Mouse (Mus musculus): ENCODE measurements at regions not wholly inside any gene's neighbourhood (a gene's known extent, or its start where the extent isn't known, plus 50 kb on each side); places are given as distances from the start of the nearest gene placed in this dataset.
A peak's percentile ranks its signal among the peaks of the same experiment; 100 is the strongest.
"Not testable (repeated sequence)": the region's sequence is repeated elsewhere in the genome, so short reads cannot be mapped to it uniquely, and the experiment has no call there.

GRCm38 (mm10) chr1:176511467-176511866 is 236.4 kb upstream of the Pld5 start:
- Histone ChIP-seq H3K4me1 (ENCODE audit: insufficient read depth, low read length) (no peaks in the 10 kb centered on the region), H3K9me3 (ENCODE audit: low read length) (no peaks in the 10 kb centered on the region), H3K27ac (ENCODE audit: low read length) (no peak overlapping the region), H3K27me3 (ENCODE audit: insufficient read depth, low read length) (no peaks in the 10 kb centered on the region), H3K9ac (replicated peaks; ENCODE audit: low read length) (no peak overlapping the region), H3K4me3 (ENCODE audit: low read length) (no peak overlapping the region), H3K36me3 (ENCODE audit: insufficient read depth, low read length) (no peaks in the 10 kb centered on the region), H3K4me2 (replicated peaks; ENCODE audit: low read depth, low read length) (no peak overlapping the region)
- ATAC-seq (ENCODE audit: low FRiP score, low TSS enrichment), result no peak
- WGBS, result 84% methylated on average over 3 of the region's 3 CpGs

DNA sequence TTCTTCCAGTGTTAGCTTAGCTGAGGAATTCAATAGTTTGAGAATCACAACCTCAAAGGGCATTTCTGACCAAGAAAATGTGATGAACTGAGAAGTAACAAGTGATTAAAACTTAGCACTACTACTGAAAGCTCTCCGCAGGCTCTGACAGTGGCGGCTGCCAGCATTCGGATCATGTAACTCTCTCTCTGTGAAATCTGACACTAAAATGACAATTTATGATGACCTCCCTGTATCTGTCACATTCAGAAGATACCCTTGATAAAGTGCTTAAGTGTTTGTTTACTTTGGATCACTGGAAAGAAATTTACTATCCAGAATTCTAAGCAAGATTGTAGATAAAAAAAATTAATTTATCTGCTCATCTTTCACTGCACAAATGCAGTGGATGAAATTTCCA is 230.3 kb upstream of the Pld5 start:
- no peaks in the 10 kb centered on the region for H3K4me1 ChIP-seq (ENCODE audit: insufficient read depth, low read length)
- no peaks in the 10 kb centered on the region for H3K9me3 ChIP-seq (ENCODE audit: low read length)
- H3K27me3 ChIP-seq (ENCODE audit: insufficient read depth, low read length), result no peaks in the 10 kb centered on the region
- H3K9ac ChIP-seq (replicated peaks; ENCODE audit: low read length), result no peak overlapping the region
- no peak overlapping the region for H3K27ac ChIP-seq (ENCODE audit: low read length)
- H3K36me3 ChIP-seq (ENCODE audit: insufficient read depth, low read length), result no peaks in the 10 kb centered on the region
- ATAC-seq (ENCODE audit: low FRiP score, low TSS enrichment), result peak; percentile 70
- no peak overlapping the region for H3K4me2 ChIP-seq (replicated peaks; ENCODE audit: low read depth, low read length)
- WGBS, result 31% methylated on average over 3 of the region's 3 CpGs
- no peak overlapping the region for H3K4me3 ChIP-seq (ENCODE audit: low read length)

- ATAC-seq (ENCODE audit: low FRiP score, low TSS enrichment); H3K9me3 ChIP-seq (ENCODE audit: low read length); H3K36me3 ChIP-seq (ENCODE audit: insufficient read depth, low read length); H3K27me3 ChIP-seq (ENCODE audit: insufficient read depth, low read length); H3K4me2 ChIP-seq (replicated peaks; ENCODE audit: low read depth, low read length); H3K27ac ChIP-seq (ENCODE audit: low read length); H3K9ac ChIP-seq (replicated peaks; ENCODE audit: low read length); H3K4me3 ChIP-seq (ENCODE audit: low read length); H3K4me1 ChIP-seq (ENCODE audit: insufficient read depth, low read length): not testable (repeated sequence)
- 63% methylated on average over 6 of the region's 6 CpGs for WGBS
These were observed 229.6 kb upstream of the Pld5 start for GRCm38 (mm10) chr1:176504731-176505130.

DNA sequence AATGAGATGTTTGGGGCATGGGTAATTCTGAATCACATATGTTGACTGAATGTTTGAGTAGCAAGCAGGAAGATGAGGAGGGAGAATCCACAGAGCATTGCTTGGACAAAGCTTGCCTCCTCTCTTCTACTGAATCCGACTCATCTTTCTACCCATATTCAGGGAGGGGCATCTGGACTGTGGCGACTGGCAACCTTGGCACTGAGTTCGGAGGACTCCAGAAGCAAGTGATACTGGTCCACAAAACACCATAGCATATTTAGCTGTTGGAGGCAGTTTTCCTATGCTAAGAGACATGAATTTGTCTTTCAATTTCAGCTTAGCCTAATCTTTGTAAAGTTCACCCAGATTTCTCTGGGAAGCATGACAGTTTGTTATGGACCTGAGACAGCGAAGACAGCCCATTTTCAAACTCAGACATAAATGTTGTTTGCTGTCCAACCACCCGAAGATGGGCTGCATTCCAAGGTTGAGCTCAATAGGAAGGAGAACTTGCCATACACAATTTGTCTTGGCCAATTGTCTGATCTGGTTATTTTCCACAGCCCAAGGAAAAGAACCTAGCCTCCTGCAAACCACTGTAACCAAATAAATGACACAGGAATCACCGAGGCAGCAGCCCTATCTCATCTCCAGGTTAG is 224.0 kb upstream of the Pld5 start:
- H3K27ac ChIP-seq (ENCODE audit: low read length), result no peak overlapping the region
- H3K4me2 ChIP-seq (replicated peaks; ENCODE audit: low read depth, low read length), result no peak overlapping the region
- no peak for ATAC-seq (ENCODE audit: low FRiP score, low TSS enrichment)
- no peaks in the 10 kb centered on the region for H3K9me3 ChIP-seq (ENCODE audit: low read length)
- no peak overlapping the region for H3K9ac ChIP-seq (replicated peaks; ENCODE audit: low read length)
- H3K36me3 ChIP-seq (ENCODE audit: insufficient read depth, low read length), result no peaks in the 10 kb centered on the region
- H3K4me3 ChIP-seq (ENCODE audit: low read length), result no peak overlapping the region
- no peaks in the 10 kb centered on the region for H3K4me1 ChIP-seq (ENCODE audit: insufficient read depth, low read length)
- no peaks in the 10 kb centered on the region for H3K27me3 ChIP-seq (ENCODE audit: insufficient read depth, low read length)
- WGBS, result 83% methylated on average over 6 of the region's 6 CpGs

DNA sequence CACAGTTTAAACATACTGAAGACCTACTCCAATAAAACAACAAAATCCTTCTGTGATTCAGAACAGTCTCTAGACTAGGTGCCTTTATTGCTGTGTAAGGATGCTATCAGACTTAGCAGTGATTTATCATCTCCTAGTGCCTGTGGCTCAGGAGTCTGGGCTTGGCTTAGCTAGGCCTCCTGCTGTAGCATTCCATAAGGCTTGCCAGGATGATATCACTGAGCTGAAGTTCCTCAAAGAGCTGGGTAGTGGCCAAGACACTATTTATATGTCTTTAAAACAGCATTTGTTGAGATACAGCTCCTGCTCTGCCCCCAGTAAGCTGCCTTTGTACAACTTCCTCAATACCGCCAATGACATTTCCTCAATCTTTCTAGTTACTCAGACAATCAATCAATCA is 193.4 kb upstream of the Pld5 start:
- Histone ChIP-seq H3K4me2 (replicated peaks; ENCODE audit: low read depth, low read length) (no peak overlapping the region), H3K9ac (replicated peaks; ENCODE audit: low read length) (no peak overlapping the region), H3K36me3 (ENCODE audit: insufficient read depth, low read length) (no peaks in the 10 kb centered on the region), H3K4me3 (ENCODE audit: low read length) (no peak overlapping the region), H3K27me3 (ENCODE audit: insufficient read depth, low read length) (no peaks in the 10 kb centered on the region), H3K4me1 (ENCODE audit: insufficient read depth, low read length) (no peaks in the 10 kb centered on the region), H3K27ac (ENCODE audit: low read length) (no peak overlapping the region), H3K9me3 (ENCODE audit: low read length) (no peaks in the 10 kb centered on the region)
- WGBS, result 91% methylated on average over 1 of the region's 1 CpGs
- ATAC-seq (ENCODE audit: low FRiP score, low TSS enrichment), result no peak

DNA sequence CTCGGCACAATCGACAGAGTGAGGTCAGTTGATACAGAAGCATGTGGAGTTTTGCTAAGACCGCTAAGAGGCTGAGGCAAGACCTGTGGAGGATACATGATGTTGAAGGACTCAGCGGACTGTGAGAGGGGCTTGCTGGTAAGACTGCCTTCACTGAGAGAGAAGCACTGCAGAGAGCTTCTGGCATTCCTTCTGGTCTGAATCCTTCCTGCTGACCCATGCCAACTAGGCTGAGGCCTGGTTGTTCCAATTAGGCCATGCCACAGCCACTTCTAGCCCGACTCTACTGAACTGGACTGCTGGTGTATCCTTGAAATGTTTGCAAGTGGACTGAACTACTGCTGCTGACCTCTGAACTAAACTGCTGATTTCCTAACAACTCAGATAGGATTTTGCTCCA is 187.0 kb upstream of the Pld5 start:
- no peaks in the 10 kb centered on the region for H3K4me1 ChIP-seq (ENCODE audit: insufficient read depth, low read length)
- no peak overlapping the region for H3K4me2 ChIP-seq (replicated peaks; ENCODE audit: low read depth, low read length)
- no peak overlapping the region for H3K4me3 ChIP-seq (ENCODE audit: low read length)
- no peak overlapping the region for H3K9ac ChIP-seq (replicated peaks; ENCODE audit: low read length)
- no peaks in the 10 kb centered on the region for H3K27me3 ChIP-seq (ENCODE audit: insufficient read depth, low read length)
- H3K36me3 ChIP-seq (ENCODE audit: insufficient read depth, low read length), result no peaks in the 10 kb centered on the region
- WGBS, result 81% methylated on average over 5 of the region's 5 CpGs
- no peak overlapping the region for H3K27ac ChIP-seq (ENCODE audit: low read length)
- H3K9me3 ChIP-seq (ENCODE audit: low read length), result no peaks in the 10 kb centered on the region
- ATAC-seq (ENCODE audit: low FRiP score, low TSS enrichment), result no peak

DNA sequence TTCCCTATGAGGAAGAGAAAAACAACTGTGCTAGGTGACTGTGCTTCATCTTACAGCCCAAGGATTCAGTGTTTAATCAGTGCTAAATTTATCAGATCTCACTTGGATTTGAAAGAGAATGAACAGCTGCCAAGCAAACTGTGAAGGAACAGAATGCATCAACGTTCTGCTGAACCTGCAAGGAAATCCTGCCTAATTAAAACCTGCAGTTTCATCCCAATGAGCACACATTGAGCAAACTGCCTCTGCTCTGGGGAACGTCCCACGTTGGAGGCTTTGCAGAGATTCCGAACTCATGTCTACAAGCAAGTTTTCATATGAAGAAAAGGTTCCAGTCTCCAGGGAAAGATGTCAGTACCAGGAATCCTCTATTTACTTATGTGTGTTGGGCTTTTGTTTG is 171.6 kb upstream of the Pld5 start:
- Histone ChIP-seq H3K27me3 (ENCODE audit: insufficient read depth, low read length) (no peaks in the 10 kb centered on the region), H3K9ac (replicated peaks; ENCODE audit: low read length) (no peak overlapping the region), H3K36me3 (ENCODE audit: insufficient read depth, low read length) (no peaks in the 10 kb centered on the region), H3K27ac (ENCODE audit: low read length) (no peak overlapping the region), H3K9me3 (ENCODE audit: low read length) (no peaks in the 10 kb centered on the region), H3K4me1 (ENCODE audit: insufficient read depth, low read length) (no peaks in the 10 kb centered on the region), H3K4me3 (ENCODE audit: low read length) (no peak overlapping the region), H3K4me2 (replicated peaks; ENCODE audit: low read depth, low read length) (no peak overlapping the region)
- 63% methylated on average over 4 of the region's 4 CpGs for WGBS
- ATAC-seq (ENCODE audit: low FRiP score, low TSS enrichment), result no peak

DNA sequence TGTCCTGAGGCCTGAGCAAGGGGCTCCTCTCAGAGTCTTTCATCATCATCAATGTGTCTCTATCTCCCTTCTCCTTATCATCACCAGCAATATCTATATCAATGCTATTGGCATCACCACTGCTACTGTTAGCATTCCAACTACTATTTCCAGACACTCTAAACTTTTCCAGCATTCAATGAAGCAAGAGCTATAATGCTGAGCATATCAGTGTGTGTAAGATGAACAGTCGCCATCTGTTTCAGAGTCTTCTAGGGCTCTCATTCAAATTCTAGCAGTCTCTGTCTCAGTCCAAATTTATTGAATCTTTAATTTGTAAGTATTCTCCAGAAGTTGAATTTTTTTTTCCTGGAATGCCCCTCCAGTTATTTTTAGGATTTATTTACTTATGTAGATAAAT is 168.6 kb upstream of the Pld5 start:
- Histone ChIP-seq H3K9me3 (ENCODE audit: low read length) (no peaks in the 10 kb centered on the region), H3K4me2 (replicated peaks; ENCODE audit: low read depth, low read length) (no peak overlapping the region), H3K27ac (ENCODE audit: low read length) (no peak overlapping the region), H3K9ac (replicated peaks; ENCODE audit: low read length) (no peak overlapping the region), H3K27me3 (ENCODE audit: insufficient read depth, low read length) (no peaks in the 10 kb centered on the region), H3K4me1 (ENCODE audit: insufficient read depth, low read length) (no peaks in the 10 kb centered on the region), H3K36me3 (ENCODE audit: insufficient read depth, low read length) (no peaks in the 10 kb centered on the region), H3K4me3 (ENCODE audit: low read length) (no peak overlapping the region)
- ATAC-seq (ENCODE audit: low FRiP score, low TSS enrichment), result no peak
- 88% methylated on average over 1 of the region's 1 CpGs for WGBS

GRCm38 (mm10) chr1:176440254-176440653 is 165.1 kb upstream of the Pld5 start:
- H3K4me1 ChIP-seq (ENCODE audit: insufficient read depth, low read length), result no peaks in the 10 kb centered on the region
- H3K27ac ChIP-seq (ENCODE audit: low read length), result no peak overlapping the region
- H3K36me3 ChIP-seq (ENCODE audit: insufficient read depth, low read length), result no peaks in the 10 kb centered on the region
- no peak overlapping the region for H3K4me2 ChIP-seq (replicated peaks; ENCODE audit: low read depth, low read length)
- WGBS, result 66% methylated on average over 3 of the region's 3 CpGs
- no peak for ATAC-seq (ENCODE audit: low FRiP score, low TSS enrichment)
- no peak overlapping the region for H3K4me3 ChIP-seq (ENCODE audit: low read length)
- no peak overlapping the region for H3K9ac ChIP-seq (replicated peaks; ENCODE audit: low read length)
- no peaks in the 10 kb centered on the region for H3K27me3 ChIP-seq (ENCODE audit: insufficient read depth, low read length)
- no peaks in the 10 kb centered on the region for H3K9me3 ChIP-seq (ENCODE audit: low read length)

DNA sequence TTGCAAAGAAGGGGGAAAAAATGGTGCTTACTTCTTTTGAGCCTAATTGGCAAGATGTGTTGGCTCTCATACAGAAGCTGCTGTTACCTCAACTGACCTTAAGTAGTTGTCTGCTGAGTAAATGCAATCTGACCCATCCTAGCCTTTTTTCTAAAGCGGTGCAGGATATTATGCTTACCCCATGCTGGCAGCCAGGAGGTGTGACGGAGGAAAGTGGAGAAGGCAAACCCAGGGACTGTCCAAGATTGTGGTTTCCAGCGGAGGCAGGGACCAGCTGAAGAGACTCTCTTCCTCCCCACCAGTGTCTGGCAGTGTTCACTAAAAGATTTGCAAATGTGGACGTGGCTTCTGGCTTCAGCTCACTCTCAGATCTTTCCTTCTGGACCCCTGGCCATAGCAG is 152.7 kb upstream of the Pld5 start:
- 17% methylated on average over 4 of the region's 4 CpGs for WGBS
- Histone ChIP-seq H3K9ac (replicated peaks; ENCODE audit: low read length) (no peak overlapping the region), H3K4me3 (ENCODE audit: low read length) (no peak overlapping the region), H3K27me3 (ENCODE audit: insufficient read depth, low read length) (no peaks in the 10 kb centered on the region), H3K4me2 (replicated peaks; ENCODE audit: low read depth, low read length) (no peak overlapping the region), H3K36me3 (ENCODE audit: insufficient read depth, low read length) (no peaks in the 10 kb centered on the region), H3K27ac (ENCODE audit: low read length) (no peak overlapping the region), H3K9me3 (ENCODE audit: low read length) (no peaks in the 10 kb centered on the region), H3K4me1 (ENCODE audit: insufficient read depth, low read length) (no peaks in the 10 kb centered on the region)
- ATAC-seq (ENCODE audit: low FRiP score, low TSS enrichment), result 0 out of 2 replicates have a peak, but pooled peaks have one; percentile 54
